Mouse (Mus musculus): ENCODE data around the gene Clcf1.
A peak's percentile ranks its signal among the peaks of the same experiment; 100 is the strongest.
"Not testable (repeated sequence)": the region's sequence is repeated elsewhere in the genome, so short reads cannot be mapped to it uniquely, and the experiment has no call there.

Gene Clcf1

DNA sequence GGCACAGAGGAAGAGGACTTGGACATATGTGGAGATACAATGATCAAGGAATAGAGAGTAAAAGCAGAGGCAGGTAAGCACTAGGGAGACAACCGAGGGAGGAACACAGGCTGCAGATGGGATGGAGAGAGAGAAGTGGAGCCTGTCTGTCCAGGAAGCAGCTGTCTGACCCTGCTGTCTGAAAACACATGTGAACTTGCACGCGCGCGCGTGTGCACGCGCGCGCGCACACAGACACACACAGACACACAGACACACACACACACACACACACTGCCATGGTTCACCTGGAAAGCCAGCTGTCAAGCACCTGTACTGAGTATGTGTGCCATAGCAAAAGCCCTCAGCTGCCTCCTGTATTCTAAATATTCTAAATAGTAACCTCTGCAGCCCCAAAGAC lies 4.3 kb downstream of the Clcf1 start:
- no peak for DNase-seq (ENCODE audit: low spot score in 2 of 2)

- DNase-seq (ENCODE audit: low spot score in 2 of 2), result peak; percentile 58 to 62
Measured at GRCm38 (mm10) chr19:4218784-4219183, 4.7 kb downstream of the Clcf1 start.

- no peak for DNase-seq (ENCODE audit: low spot score in 2 of 2)
Measured at GRCm38 (mm10) chr19:4219943-4220342, 5.9 kb downstream of the Clcf1 start.

- no peak for DNase-seq (ENCODE audit: low spot score in 2 of 2)
Measured at GRCm38 (mm10) chr19:4220416-4220815, 6.4 kb downstream of the Clcf1 start.

DNA sequence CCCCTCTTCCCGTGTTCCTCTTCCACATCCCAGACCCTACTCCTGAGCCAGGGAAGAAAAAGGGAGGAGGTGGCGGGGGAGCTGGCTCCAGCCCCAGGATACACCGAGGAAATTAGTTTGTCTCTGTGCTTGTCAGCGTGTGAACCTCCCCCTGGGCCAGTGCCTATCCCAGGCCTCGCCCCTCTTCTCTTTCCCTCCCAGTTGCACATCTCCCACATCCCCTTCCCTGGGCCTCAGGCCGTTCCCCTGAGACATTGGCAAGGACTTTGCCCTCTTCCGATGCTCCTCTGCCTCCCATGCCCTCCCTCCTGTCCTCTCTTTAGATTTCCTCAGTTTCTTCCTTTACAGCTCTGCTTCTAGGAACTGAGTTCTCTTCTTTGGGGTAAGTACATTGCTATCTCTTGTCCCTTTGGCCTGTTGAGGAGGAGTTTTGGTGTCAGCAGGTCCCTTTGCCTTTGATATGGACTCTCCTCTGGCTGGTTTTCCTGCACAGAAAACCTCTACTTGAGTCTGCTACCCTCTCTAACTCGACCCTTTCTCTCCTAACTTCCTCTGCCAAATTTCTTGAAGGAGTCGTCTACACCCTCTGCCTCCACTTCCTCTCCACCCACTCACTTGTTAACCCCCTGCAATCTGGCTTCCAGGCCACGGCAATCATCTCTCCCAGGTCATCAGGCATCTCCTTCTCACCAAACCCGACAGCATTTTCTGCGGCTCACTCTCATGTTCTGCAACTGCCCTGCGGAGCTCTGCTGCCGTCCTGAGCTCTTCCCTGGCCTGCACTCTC lies 7.1 kb downstream of the Clcf1 start:
- DNase-seq (ENCODE audit: low spot score in 2 of 2), result no peak

GRCm38 (mm10) chr19:4222165-4222564 lies 8.1 kb downstream of the Clcf1 start:
- DNase-seq (ENCODE audit: low spot score in 2 of 2), result peak; percentile 61 to 73

DNA sequence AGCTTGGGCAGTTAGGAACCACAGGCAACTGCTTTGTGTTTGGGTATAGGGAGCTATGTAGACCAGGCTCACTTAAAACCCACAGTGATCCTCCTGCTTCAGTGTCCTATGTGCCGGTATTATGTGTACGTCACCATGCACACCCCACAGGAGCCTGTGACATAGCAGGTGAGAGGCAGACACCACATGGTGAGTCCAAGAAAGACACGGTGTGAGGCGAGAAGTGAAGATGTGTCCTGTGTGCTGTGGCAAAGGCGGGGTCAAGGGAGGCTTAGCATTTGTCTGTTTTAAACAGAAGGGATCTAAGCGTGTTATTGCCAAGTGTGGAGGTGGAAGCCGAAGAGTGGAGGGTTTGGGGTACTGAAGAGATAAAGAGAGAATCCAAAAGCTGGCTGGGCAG lies 12.7 kb downstream of the Clcf1 start:
- peak; percentile 71 to 74 for DNase-seq (ENCODE audit: low spot score in 2 of 2)

- no peak for DNase-seq (ENCODE audit: low spot score in 2 of 2)
Measured at GRCm38 (mm10) chr19:4227446-4227845, 13.4 kb downstream of the Clcf1 start.

DNA sequence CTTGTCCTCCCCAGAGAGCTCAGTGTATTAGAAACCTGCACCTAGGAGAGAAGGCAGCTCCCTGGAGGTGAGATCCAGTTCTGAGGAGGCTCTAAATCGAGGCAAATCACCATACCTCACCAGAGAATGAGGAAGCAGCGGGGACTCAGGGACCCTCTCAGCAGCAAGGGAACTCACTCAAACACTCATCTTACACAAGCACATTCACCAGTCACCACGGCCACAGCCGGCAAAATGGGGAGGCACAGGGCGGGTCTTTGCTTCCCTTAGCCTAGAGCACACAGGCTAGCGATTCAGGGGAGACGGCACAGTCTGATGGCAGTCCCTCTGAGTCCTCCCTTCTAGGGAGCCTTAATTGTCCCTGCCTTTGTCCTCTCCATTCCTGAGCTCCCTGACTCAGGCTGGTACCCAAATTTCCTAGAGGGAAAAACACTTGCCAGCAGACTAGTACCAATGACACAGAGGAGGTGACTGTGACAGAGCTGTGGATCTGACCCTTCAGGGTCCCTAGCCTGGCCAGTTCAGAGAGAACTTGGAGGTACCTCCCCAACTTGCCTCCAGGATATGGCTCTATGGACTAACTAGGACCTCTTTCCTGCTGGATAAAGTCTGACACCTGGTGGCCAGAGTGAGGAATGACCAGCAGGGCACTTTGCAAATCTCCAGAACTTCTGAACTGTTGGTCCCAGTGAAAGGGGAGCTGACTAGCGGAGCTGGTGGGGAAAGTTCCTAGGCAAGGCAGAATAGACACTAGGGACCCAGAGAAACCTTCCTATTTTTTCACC lies 14.0 kb downstream of the Clcf1 start:
- DNase-seq (ENCODE audit: low spot score in 2 of 2), result peak; percentile 67 to 72

DNA sequence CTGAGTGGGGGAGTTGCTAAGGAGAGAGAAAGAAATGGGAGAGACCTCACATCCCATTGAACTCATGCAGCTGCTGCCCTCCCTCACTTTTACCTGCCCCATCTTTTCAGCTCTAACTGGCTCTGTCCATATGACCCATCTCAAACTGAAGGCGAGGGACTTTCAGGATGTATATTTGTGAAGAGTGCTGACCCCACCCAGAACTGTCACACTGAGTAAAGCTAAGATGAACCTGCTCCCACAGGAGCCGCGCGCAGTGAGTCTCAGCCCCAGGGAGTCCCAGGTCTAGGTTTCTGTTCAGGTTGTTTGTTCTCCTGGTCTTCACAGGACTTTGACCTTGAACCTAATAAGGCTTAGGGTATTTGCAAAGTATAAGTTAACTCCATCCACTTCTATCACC lies 14.9 kb downstream of the Clcf1 start:
- DNase-seq (ENCODE audit: low spot score in 2 of 2), result no peak

- no peak for DNase-seq (ENCODE audit: low spot score in 2 of 2)
Measured at GRCm38 (mm10) chr19:4229451-4230076, 15.5 kb downstream of the Clcf1 start.

- DNase-seq (ENCODE audit: low spot score in 2 of 2), result no peak
Measured at GRCm38 (mm10) chr19:4230415-4230814, 16.4 kb downstream of the Clcf1 start.

DNA sequence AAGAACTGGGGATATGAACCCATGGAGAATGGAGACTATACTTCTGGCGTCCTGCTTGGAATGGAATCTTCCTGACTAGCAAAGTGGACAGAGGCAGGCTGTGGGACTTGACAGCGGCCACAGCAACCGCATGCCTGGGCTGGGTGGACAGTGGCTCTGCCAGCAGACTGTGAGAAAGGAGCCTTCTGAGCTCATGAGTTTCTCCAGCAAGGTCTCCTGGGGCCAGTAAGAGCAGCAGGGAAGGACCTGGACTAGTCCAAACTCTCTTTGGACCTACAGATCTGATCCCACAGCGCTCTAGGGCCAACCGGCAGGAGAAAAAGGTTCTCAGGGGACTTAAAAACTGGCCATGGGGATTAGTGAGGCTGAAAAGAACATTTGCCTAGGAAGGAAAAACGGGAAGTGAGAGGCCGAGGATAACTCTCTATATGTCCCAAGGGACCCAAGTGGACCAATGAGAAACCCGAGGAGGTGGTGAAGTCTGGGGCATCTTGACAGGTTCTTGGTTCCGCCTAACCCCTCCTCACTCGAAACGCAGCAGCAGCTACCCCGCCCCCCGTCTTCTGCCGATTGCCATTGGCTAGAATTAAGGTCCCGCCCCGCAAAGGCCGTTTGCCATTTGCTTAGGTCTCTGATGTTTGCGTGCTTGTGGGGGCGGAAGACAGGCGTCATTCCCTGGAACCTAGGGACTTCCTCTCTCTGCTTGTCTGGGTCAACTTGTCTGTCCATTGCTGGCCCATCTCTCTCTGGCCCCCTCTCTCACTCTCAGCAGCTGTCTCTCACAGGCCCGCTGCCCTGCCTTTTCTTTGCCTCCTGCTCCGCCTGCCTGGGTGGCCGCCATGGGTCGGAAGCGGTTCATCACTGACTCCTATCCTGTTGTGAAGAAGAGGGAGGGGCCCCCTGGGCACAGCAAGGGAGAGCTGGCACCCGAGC lies 17.5 kb downstream of the Clcf1 start, which contains the start of gene Pold4:
Pold4 (plus strand) TSS at position 647 of the 933 bp plus-strand sequence.
- DNase-seq (ENCODE audit: low spot score in 2 of 2), result peak; percentile 95 to 98

GRCm38 (mm10) chr19:4232186-4232572 lies 18.1 kb downstream of the Clcf1 start:
- no peak for DNase-seq (ENCODE audit: low spot score in 2 of 2)

DNA sequence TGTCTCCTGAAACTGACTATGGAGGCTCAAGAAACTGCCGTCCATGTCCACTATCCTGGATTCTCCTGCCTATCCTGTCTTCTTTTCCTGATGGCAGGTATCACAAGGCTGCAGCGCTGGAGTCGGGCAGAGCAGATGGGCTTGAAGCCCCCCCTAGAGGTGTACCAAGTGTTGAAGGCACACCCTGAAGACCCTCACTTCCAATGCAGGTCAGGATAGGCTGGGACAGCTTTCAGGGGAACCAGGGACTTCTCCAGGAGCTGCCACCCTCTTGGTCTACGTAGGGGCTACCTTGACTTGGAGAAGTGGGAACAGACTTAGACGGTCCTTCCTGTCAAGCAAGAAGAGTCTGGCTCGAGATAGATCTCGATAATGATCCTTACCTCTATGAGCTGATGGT lies 18.6 kb downstream of the Clcf1 start:
- DNase-seq (ENCODE audit: low spot score in 2 of 2), result no peak

- no peak for DNase-seq (ENCODE audit: low spot score in 2 of 2)
Measured at GRCm38 (mm10) chr19:4234548-4234947, 20.5 kb downstream of the Clcf1 start.

DNA sequence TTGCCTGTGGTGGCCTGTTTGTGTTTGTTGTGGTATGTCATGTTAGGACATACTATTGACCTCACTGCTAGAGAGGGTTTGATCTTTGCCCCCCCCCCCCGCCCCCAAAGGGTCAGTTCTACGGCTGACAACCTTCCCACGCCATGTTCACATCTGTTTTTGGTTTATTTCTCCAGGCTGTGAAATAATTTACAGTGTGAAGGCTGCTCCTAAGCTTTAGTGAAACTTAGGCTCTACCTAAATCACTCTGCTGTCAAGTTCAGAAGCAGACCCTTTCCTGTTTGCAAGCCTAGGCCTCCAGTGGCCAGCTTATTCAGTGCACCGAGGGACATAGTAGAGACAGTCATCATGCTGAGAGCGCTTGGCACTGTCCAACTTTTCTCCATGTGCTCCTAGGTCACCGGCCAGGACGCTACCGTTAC lies 26.2 kb downstream of the Clcf1 start:
- no peak for DNase-seq (ENCODE audit: low spot score in 2 of 2)

DNA sequence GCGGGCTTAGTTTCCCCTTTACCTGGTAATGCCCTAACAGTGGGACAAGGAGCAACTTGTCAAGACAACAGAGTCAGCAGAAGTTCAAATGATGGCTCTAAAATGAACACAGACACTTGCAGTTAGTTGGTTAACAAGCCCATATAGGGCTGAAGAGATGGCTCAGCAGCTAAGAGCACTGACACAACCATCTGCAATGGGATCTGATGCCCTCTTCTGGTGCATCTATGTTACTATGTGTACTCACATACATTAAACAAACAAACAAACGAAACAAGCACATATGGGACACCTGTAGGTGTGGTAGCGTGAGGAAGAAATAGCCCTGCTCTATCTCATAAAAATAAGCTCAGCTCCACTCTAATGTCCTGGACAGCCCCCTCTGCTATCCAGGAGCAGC lies 28.4 kb downstream of the Clcf1 start:
- DNase-seq (ENCODE audit: low spot score in 2 of 2), result no peak

- no peak for DNase-seq (ENCODE audit: low spot score in 2 of 2)
Measured at GRCm38 (mm10) chr19:4244775-4245174, 30.7 kb downstream of the Clcf1 start.

GRCm38 (mm10) chr19:4247010-4247409 lies 33.0 kb downstream of the Clcf1 start:
- no peak for DNase-seq (ENCODE audit: low spot score in 2 of 2)

DNA sequence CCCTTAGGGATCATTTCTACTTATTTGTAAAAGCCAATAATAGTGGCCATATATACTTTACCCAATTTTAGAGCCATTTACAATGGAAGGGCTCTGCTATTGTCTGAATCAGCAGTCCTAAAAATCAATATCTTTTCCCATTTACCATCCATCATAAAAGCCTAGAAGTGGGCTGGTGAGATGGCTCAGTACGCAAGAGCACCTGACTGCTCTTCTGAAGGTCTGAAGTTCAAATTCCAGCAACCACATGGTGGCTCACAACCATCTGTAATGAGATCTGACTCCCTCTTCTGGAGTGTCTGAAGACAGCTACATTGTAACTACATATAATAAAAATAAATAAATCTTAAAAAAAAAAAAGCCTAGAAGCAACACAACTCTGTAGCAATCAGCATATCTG lies 34.6 kb downstream of the Clcf1 start:
- DNase-seq (ENCODE audit: low spot score in 2 of 2), result not testable (repeated sequence)

Measured in natural killer cell, adult 2 months (primary cell).